Mouse (Mus musculus) heart, adult 18-20 months (tissue): ENCODE results near the gene Glb1l3. TPM values are rescaled to one million over a fixed set of nuclear protein-coding genes. Genes with fewer than 3 reads are reported as not detected.
"Not testable (repeated sequence)": the region's sequence is repeated elsewhere in the genome, so short reads cannot be mapped to it uniquely, and the experiment has no call there.

ENCODE experiments used
- DNase-seq, 2 experiments: peaks; one replicate each; pipeline ENCODE4 v3.0.0; 2021 to 2022; ENCODE audit warnings: mixed read lengths in 1 of 2
- long read RNA-seq, 2 experiments: library from polyadenylated mRNA; stranded (forward); transcript quantifications; one replicate each; pipeline ENCODE4 v2.0.0; 2021
- total RNA-seq, 2 experiments: library from RNA; stranded (reverse); gene quantifications; 2 replicates each; pipeline ENCODE4 v1.2.3; 2021

Gene Glb1l3
- not detected for total RNA-seq
- long read RNA-seq, experiment 1, result 0 reads
- long read RNA-seq, experiment 2, result 0 reads

DNA sequence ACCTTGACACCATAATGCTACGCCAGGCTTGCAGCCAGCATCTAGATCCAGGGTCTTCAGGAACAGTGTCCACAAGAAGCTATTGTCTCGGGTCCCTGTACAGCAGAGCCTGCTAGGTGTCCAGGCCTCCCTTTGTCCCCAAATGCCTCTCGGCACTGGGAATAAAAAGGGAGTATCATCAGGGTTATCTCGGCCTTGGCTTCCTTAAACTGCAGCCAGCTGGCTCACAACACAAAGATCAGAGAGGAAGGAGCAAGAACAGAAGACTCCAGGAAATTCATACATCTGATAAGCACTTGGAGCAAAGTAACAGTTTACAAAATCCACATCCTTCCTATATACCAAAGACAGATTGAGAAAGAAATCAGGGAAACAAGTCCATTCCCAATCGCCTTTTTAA lies at the start of gene Glb1l3:
Gene Glb1l3, minus strand, starts transcription at position 140 of the 400 bp plus-strand sequence.
- DNase-seq, result peak; percentile 4 to 38

DNA sequence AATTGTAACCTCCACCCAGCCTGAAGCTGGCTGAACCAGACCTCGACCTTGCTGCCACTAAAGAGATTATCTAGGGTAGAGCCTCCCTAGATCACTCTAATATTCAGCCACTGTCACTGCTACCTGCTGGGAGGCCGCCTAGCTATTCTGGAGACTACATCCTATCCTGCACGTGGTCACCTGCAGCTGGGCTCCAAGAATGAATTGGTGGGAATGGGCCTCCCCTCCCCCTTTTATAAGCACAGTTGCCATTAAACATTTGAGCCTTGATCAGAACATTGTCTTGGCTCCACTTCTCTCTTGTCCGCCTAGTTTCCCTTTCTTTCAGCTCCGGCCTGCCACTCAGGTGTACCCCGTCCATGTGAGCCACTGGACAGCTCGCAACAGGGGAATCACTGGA lies 9.2 kb upstream of the Glb1l3 start:
- DNase-seq, result not testable (repeated sequence)

DNA sequence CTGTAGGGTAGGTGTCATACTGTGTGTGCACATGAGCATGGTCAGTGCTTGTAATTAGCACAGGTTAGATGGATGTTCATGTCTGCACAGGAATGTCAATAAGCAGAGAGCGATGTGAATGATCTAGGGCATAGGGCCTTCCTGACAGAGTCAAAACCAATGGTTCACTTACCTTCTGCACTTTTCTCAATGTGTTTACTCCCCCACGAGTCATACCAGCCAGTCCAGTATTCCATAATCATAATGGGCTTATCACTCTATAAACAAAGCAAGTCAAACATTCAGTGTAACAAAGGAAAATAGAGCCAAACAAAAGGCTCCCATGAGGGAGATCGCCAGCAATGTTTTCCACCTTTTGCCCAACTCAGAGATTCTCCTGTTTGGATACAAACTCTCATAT lies 29.6 kb downstream of the Glb1l3 start:
- no peak for DNase-seq

DNA sequence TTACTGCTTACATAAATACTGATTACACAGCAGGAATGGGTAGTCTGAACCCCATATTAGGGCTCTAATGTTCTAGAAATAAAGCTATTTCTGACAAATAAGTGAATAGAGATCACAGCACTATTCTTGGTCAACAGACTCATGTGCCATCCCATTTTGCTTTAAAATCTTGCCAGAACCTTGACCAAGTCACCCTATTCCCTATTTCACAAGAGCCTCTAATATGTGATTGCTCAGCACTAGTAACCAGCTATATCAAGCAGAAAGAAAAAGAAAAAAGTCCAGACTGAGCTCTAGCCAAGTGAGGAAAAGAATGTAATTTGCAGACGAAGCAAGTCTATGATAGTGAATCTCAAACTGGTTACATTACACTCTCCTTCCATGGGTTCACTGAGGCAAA lies 40.7 kb downstream of the Glb1l3 start:
- no peak for DNase-seq

- no peak for DNase-seq
Observed at GRCm38 (mm10) chr9:26808735-26809134, 52.0 kb downstream of the Glb1l3 start.

- DNase-seq, result peak; percentile 85 to 91
Observed at GRCm38 (mm10) chr9:26805935-26806666, 54.6 kb downstream of the Glb1l3 start, which contains the start of gene Glb1l2. Gene Glb1l2, minus strand, starts transcription at chr9:26806468.

- no peak for DNase-seq
Observed at GRCm38 (mm10) chr9:26804321-26804720, 56.4 kb downstream of the Glb1l3 start.

- DNase-seq, result no peak
Observed at GRCm38 (mm10) chr9:26800357-26800756, 60.3 kb downstream of the Glb1l3 start.

DNA sequence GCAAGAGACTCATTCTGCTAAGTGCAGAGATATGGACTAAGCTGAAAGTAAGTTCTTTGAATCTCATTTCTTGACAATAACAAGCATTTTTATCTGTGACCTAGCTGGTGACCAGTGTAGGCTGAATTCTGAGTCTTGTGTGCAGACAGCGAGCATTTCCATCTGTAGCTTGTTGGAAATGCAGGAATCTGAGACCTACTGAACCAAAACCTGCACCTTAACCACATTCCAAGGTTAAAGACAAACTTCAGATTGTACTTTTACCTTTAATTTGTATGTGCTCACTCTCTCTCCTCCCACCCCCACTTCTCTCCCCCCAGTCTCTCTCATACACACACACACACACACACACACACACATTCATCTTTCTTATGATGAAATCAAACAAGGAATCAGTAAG lies 62.0 kb downstream of the Glb1l3 start:
- DNase-seq, result no peak

DNA sequence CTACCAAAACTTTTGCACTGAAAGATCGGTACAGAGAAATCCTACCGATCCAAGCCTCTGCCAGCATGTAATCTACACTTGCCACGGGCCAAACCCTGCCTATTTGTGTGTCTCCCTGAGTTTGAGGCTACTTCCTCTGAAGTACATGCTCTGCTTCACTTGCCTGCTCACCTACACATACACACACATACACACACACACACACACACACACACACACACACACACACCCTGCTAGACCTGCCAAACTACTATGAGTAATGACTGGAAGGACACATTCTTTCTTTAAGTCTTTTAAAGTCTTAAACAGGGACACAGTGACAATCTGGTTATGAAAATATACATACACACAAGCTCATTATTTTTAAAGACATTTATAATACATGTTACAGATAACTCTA lies 62.5 kb downstream of the Glb1l3 start:
- no peak for DNase-seq

- peak in 1 of 2 experiments; percentile 12 for DNase-seq
Observed at GRCm38 (mm10) chr9:26792829-26793228, 67.9 kb downstream of the Glb1l3 start.

DNA sequence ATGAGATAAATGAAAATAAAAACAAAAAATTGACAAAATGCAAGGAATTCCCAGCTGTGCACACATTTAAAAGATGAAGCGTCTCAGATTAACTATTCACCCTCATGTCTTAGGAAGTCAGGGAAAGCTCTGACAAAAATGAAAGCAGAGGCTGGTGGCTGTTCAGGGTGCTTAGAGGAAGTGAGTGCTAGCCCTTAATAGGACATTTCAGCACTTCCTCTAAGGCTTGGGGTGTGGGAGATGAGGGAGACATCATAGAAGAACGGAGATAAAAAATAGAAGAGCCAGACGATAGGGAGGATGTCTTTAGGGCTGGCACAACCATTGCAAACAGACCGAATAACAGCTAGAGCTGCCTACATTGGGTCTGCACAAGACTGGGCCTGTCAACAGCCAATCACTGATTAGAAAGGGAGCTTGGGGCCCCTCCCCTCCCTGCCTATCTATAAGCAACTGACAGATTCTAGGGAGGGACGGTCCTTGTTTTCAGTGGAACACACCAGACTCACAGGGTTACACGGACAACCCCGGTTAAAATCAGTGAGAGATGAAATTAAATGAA lies 77.2 kb downstream of the Glb1l3 start:
- DNase-seq, result peak in 1 of 2 experiments; percentile 6

DNA sequence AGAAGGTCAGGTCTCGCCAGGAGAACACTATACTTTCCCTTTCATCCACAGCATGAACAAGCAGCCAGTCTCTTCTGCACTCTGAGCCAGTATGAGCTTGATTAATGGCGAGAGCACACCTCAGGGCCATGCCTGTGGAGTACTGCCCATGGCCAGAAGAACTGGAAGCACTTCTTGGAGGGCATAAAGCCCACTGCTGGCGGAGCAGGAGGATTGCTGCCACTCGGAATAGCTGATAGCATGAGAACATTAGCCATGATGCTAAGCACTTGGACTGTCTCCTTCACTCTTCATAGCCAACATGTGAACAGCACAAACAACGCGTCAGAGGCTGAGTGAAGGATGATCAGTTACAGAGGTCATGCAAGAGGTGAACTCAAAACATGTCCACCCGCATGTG lies 82.3 kb downstream of the Glb1l3 start:
- DNase-seq, result no peak

- peak; percentile 28 to 60 for DNase-seq
Observed at GRCm38 (mm10) chr9:26776122-26776902, 84.4 kb downstream of the Glb1l3 start.

DNA sequence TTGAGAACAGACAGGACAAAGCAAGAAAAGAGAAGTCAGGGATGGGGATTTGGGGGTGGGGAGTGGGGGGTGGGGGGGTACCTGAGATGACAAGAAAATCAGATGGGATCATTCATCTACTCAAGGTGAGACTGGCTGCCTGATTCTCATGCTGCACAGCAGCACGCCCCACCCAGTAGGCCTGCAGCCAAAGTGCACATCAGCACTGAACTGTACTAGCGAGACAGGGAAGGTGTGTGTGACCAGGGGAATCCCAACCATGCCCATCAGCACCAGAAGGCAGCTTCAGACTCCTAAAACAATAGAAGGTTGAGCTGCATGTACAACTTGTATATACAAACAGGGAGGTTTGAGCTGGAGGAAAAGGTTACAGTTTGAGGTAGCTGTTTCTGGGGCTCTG lies 85.0 kb downstream of the Glb1l3 start:
- no peak for DNase-seq

GRCm38 (mm10) chr9:26768181-26768580 lies 92.5 kb downstream of the Glb1l3 start:
- DNase-seq, result no peak

Other genes starting within 250 kb of the Glb1l3 start
- not detected for gene B3gat1, start 127.2 kb downstream of the Glb1l3 start, total RNA-seq
- gene Glb1l2, start 54.4 kb downstream of the Glb1l3 start, total RNA-seq, result 1 to 10 TPM in 1 of 2 experiments, under 1 TPM in 1; 0.65 to 1.4 TPM
- gene Gm1110, start 62.2 kb upstream of the Glb1l3 start, total RNA-seq, result not detected
- 10 to 100 TPM; 53.4 to 61.9 TPM for gene Acad8, start 138.7 kb upstream of the Glb1l3 start, total RNA-seq
- gene Thyn1, start 138.8 kb upstream of the Glb1l3 start, total RNA-seq, result 10 to 100 TPM; 24.6 to 27.7 TPM
- 10 to 100 TPM; 27.8 to 28.5 TPM for gene Vps26b, start 169.2 kb upstream of the Glb1l3 start, total RNA-seq
- gene Ncapd3, start 169.3 kb upstream of the Glb1l3 start, total RNA-seq, result 10 to 100 TPM in 1 of 2 experiments, 1 to 10 TPM in 1; 8.9 to 11.3 TPM